Mouse (Mus musculus) bone marrow macrophage, adult 2 months (primary cell): ENCODE data around the gene Pde4dip.

ENCODE experiments used
- CTCF ChIP-seq: IDR thresholded peaks from 2 replicates; pipeline ENCODE4 v1.5.1; 2012; ENCODE audit warnings: low read depth, mild to moderate bottlenecking, low read length, moderate library complexity
- POLR2A ChIP-seq: IDR thresholded peaks from 2 replicates; pipeline ENCODE4 v1.6.1; 2012; ENCODE audit warnings: mild to moderate bottlenecking, low read depth, low read length, borderline replicate concordance

GRCm38 (mm10) chr3:97915081-97915480 lies 26.6 kb upstream of the Pde4dip start:
- TF ChIP-seq POLR2A: no peak
- no peak; the same call in 1 of the 2 replicates for TF ChIP-seq CTCF
